Mouse (Mus musculus): ENCODE results near the gene Liph. TPM values are rescaled to one million over a fixed set of nuclear protein-coding genes. Genes with fewer than 3 reads are reported as not detected.
A peak's percentile ranks its signal among the peaks of the same experiment; 100 is the strongest.

Liph gene
- polyA plus RNA-seq, 1 experiment, result 11.2 TPM

GRCm38 (mm10) chr16:21971446-21971845, 24.0 kb downstream of the Liph start:
- no peaks in the 10 kb centered on the region for H3K36me3 ChIP-seq (ENCODE audit: control insufficient read depth, insufficient read depth, low read length, poor library complexity, severe bottlenecking)
- H3K27ac ChIP-seq (ENCODE audit: insufficient read depth, low read length), result no peak overlapping the region
- no peak for TF ChIP-seq POLR2A (IDR thresholded peaks at IDR 0.05; ENCODE audit: insufficient read depth, low read length)
- TF ChIP-seq EP300 (IDR thresholded peaks at IDR 0.05; ENCODE audit: insufficient read depth, low read depth, low read length), result no peak
- no peak for TF ChIP-seq CTCF (IDR thresholded peaks at IDR 0.05; ENCODE audit: low read depth, low read length)
- no peak overlapping the region for H3K9ac ChIP-seq (ENCODE audit: low read depth, poor library complexity, severe bottlenecking)
- H3K4me1 ChIP-seq (ENCODE audit: control insufficient read depth, insufficient read depth, low read length), result no peaks in the 10 kb centered on the region
- no peaks in the 10 kb centered on the region for H3K9me3 ChIP-seq (replicated peaks; ENCODE audit: control insufficient read depth, insufficient read depth, low read length, poor library complexity, severe bottlenecking)
- no peak overlapping the region for H3K4me3 ChIP-seq (ENCODE audit: low read depth, low read length)
- no peaks in the 10 kb centered on the region for H3K27me3 ChIP-seq (ENCODE audit: control insufficient read depth, insufficient read depth, low read length, poor library complexity, severe bottlenecking)

GRCm38 (mm10) chr16:21970536-21970935, 24.9 kb downstream of the Liph start:
- Histone ChIP-seq H3K27ac (ENCODE audit: insufficient read depth, low read length) (no peak overlapping the region), H3K9me3 (replicated peaks; ENCODE audit: control insufficient read depth, insufficient read depth, low read length, poor library complexity, severe bottlenecking) (no peaks in the 10 kb centered on the region), H3K36me3 (ENCODE audit: control insufficient read depth, insufficient read depth, low read length, poor library complexity, severe bottlenecking) (no peaks in the 10 kb centered on the region), H3K9ac (ENCODE audit: low read depth, poor library complexity, severe bottlenecking) (no peak overlapping the region), H3K4me3 (ENCODE audit: low read depth, low read length) (no peak overlapping the region), H3K4me1 (ENCODE audit: control insufficient read depth, insufficient read depth, low read length) (no peaks in the 10 kb centered on the region), H3K27me3 (ENCODE audit: control insufficient read depth, insufficient read depth, low read length, poor library complexity, severe bottlenecking) (no peaks in the 10 kb centered on the region)
- TF ChIP-seq CTCF (IDR thresholded peaks at IDR 0.05; ENCODE audit: low read depth, low read length) (no peak), POLR2A (IDR thresholded peaks at IDR 0.05; ENCODE audit: insufficient read depth, low read length) (no peak)

- Histone ChIP-seq H3K27me3 (ENCODE audit: control insufficient read depth, insufficient read depth, low read length, poor library complexity, severe bottlenecking) (no peaks in the 10 kb centered on the region), H3K27ac (ENCODE audit: insufficient read depth, low read length) (no peak overlapping the region), H3K9ac (ENCODE audit: low read depth, poor library complexity, severe bottlenecking) (no peak overlapping the region), H3K4me3 (ENCODE audit: low read depth, low read length) (no peak overlapping the region), H3K9me3 (replicated peaks; ENCODE audit: control insufficient read depth, insufficient read depth, low read length, poor library complexity, severe bottlenecking) (no peaks in the 10 kb centered on the region), H3K4me1 (ENCODE audit: control insufficient read depth, insufficient read depth, low read length) (no peaks in the 10 kb centered on the region), H3K36me3 (ENCODE audit: control insufficient read depth, insufficient read depth, low read length, poor library complexity, severe bottlenecking) (no peaks in the 10 kb centered on the region)
- TF ChIP-seq EP300 (IDR thresholded peaks at IDR 0.05; ENCODE audit: insufficient read depth, low read depth, low read length) (no peak), CTCF (IDR thresholded peaks at IDR 0.05; ENCODE audit: low read depth, low read length) (no peak), POLR2A (IDR thresholded peaks at IDR 0.05; ENCODE audit: insufficient read depth, low read length) (no peak)
Observed at GRCm38 (mm10) chr16:21969874-21970273, 25.6 kb downstream of the Liph start.

DNA sequence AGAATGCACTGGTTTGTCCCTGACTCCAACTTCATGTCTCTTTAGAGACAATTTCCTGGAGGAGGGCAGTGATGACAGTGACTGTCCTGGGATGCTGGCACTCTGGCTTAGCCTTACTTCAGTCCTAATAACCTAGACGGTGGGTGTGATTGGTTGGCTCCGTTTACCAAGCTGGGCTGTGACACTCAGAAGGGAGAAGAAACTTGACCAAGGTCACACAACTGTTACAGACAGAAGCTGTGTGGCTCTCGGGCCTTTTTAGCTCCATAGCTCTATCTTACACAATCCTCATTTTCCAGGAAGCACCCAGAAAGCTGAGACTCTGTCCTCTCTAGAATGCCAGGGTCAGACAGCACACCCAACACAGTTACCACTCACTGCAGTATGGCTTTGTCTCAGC, 29.9 kb downstream of the Liph start:
- Histone ChIP-seq H3K9ac (ENCODE audit: low read depth, poor library complexity, severe bottlenecking) (no peak overlapping the region), H3K27ac (ENCODE audit: insufficient read depth, low read length) (no peak overlapping the region), H3K27me3 (ENCODE audit: control insufficient read depth, insufficient read depth, low read length, poor library complexity, severe bottlenecking) (no peaks in the 10 kb centered on the region), H3K4me1 (ENCODE audit: control insufficient read depth, insufficient read depth, low read length) (no peaks in the 10 kb centered on the region), H3K36me3 (ENCODE audit: control insufficient read depth, insufficient read depth, low read length, poor library complexity, severe bottlenecking) (no peaks in the 10 kb centered on the region; the same call in 1 of the 2 replicates), H3K4me3 (ENCODE audit: low read depth, low read length) (no peak overlapping the region), H3K9me3 (replicated peaks; ENCODE audit: control insufficient read depth, insufficient read depth, low read length, poor library complexity, severe bottlenecking) (no peaks in the 10 kb centered on the region)
- no peak for TF ChIP-seq EP300 (IDR thresholded peaks at IDR 0.05; ENCODE audit: insufficient read depth, low read depth, low read length)
- TF ChIP-seq CTCF (IDR thresholded peaks at IDR 0.05; ENCODE audit: low read depth, low read length), result no peak
- TF ChIP-seq POLR2A (IDR thresholded peaks at IDR 0.05; ENCODE audit: insufficient read depth, low read length), result no peak

GRCm38 (mm10) chr16:21955591-21955990, 39.9 kb downstream of the Liph start:
- Histone ChIP-seq H3K27me3 (ENCODE audit: control insufficient read depth, insufficient read depth, low read length, poor library complexity, severe bottlenecking) (no peaks in the 10 kb centered on the region), H3K9ac (ENCODE audit: low read depth, poor library complexity, severe bottlenecking) (no peak overlapping the region), H3K4me1 (ENCODE audit: control insufficient read depth, insufficient read depth, low read length) (no peaks in the 10 kb centered on the region), H3K9me3 (replicated peaks; ENCODE audit: control insufficient read depth, insufficient read depth, low read length, poor library complexity, severe bottlenecking) (no peaks in the 10 kb centered on the region), H3K4me3 (ENCODE audit: low read depth, low read length) (no peak overlapping the region), H3K36me3 (ENCODE audit: control insufficient read depth, insufficient read depth, low read length, poor library complexity, severe bottlenecking) (no peaks in the 10 kb centered on the region; the same call in 1 of the 2 replicates), H3K27ac (ENCODE audit: insufficient read depth, low read length) (no peak overlapping the region)
- TF ChIP-seq EP300 (IDR thresholded peaks at IDR 0.05; ENCODE audit: insufficient read depth, low read depth, low read length) (no peak), CTCF (IDR thresholded peaks at IDR 0.05; ENCODE audit: low read depth, low read length) (no peak), POLR2A (IDR thresholded peaks at IDR 0.05; ENCODE audit: insufficient read depth, low read length) (no peak)

- Histone ChIP-seq H3K9me3 (replicated peaks; ENCODE audit: control insufficient read depth, insufficient read depth, low read length, poor library complexity, severe bottlenecking) (no peaks in the 10 kb centered on the region), H3K27ac (ENCODE audit: insufficient read depth, low read length) (no peak within 1 kb of the TSS)
Observed at GRCm38 (mm10) chr16:21946761-21947715, 48.4 kb downstream of the Liph start, which contains the start of gene Tmem41a. Tmem41a (minus strand) TSS chr16:21947552.

More at GRCm38 (mm10) chr16:21946761-21947715, 48.4 kb downstream of the Liph start, which contains the start of gene Tmem41a:
- peak; percentile 79 for TF ChIP-seq POLR2A (IDR thresholded peaks at IDR 0.05; ENCODE audit: insufficient read depth, low read length)
- no peak for TF ChIP-seq CTCF (IDR thresholded peaks at IDR 0.05; ENCODE audit: low read depth, low read length)
- TF ChIP-seq EP300 (IDR thresholded peaks at IDR 0.05; ENCODE audit: insufficient read depth, low read depth, low read length), result no peak
- Histone ChIP-seq H3K27me3 (ENCODE audit: control insufficient read depth, insufficient read depth, low read length, poor library complexity, severe bottlenecking) (no peaks in the 10 kb centered on the region), H3K36me3 (ENCODE audit: control insufficient read depth, insufficient read depth, low read length, poor library complexity, severe bottlenecking) (no peaks in the 10 kb centered on the region), H3K9ac (ENCODE audit: low read depth, poor library complexity, severe bottlenecking) (peak within 1 kb of the TSS; percentile 41), H3K4me3 (ENCODE audit: low read depth, low read length) (peak within 1 kb of the TSS; percentile 83), H3K4me1 (ENCODE audit: control insufficient read depth, insufficient read depth, low read length) (no peaks in the 10 kb centered on the region)
